Mouse (Mus musculus): ENCODE measurements around the gene Agrp.
"Not testable (repeated sequence)": the region's sequence is repeated elsewhere in the genome, so short reads cannot be mapped to it uniquely, and the experiment has no call there.

The Agrp gene

GRCm38 (mm10) chr8:105596362-105597034 lies 40.7 kb downstream of the Agrp start:
- peak; percentile 88 for DNase-seq

GRCm38 (mm10) chr8:105594451-105595242 lies 42.5 kb downstream of the Agrp start:
- DNase-seq: no peak

- no peak for DNase-seq
These were observed 43.3 kb downstream of the Agrp start for GRCm38 (mm10) chr8:105593859-105594258.

GRCm38 (mm10) chr8:105592431-105592830 lies 44.8 kb downstream of the Agrp start:
- no peak for DNase-seq

GRCm38 (mm10) chr8:105579719-105580118 lies 57.5 kb downstream of the Agrp start:
- DNase-seq: no peak

GRCm38 (mm10) chr8:105575538-105575937 lies 61.7 kb downstream of the Agrp start:
- no peak for DNase-seq

- no peak for DNase-seq
These were observed 62.5 kb downstream of the Agrp start for GRCm38 (mm10) chr8:105574741-105575140.

GRCm38 (mm10) chr8:105573427-105573826 lies 63.8 kb downstream of the Agrp start:
- DNase-seq: no peak

GRCm38 (mm10) chr8:105571810-105572209 lies 65.4 kb downstream of the Agrp start:
- DNase-seq: no peak

GRCm38 (mm10) chr8:105566703-105567595 lies 70.2 kb downstream of the Agrp start:
- peak; percentile 56 for DNase-seq

- DNase-seq: peak; percentile 100
These were observed 71.1 kb downstream of the Agrp start, which contains the start of gene Atp6v0d1 for GRCm38 (mm10) chr8:105565952-105566702. Atp6v0d1 (minus strand) TSS chr8:105566047.

- DNase-seq: peak; percentile 73
These were observed 71.8 kb downstream of the Agrp start for GRCm38 (mm10) chr8:105565401-105565881.

- DNase-seq: not testable (repeated sequence)
These were observed 72.5 kb downstream of the Agrp start for GRCm38 (mm10) chr8:105564573-105565229.

GRCm38 (mm10) chr8:105563871-105564270 lies 73.3 kb downstream of the Agrp start:
- no peak for DNase-seq

GRCm38 (mm10) chr8:105562863-105563262 lies 74.3 kb downstream of the Agrp start:
- no peak for DNase-seq

- no peak for DNase-seq
These were observed 82.0 kb downstream of the Agrp start for GRCm38 (mm10) chr8:105555230-105555629.

GRCm38 (mm10) chr8:105554087-105554486 lies 83.1 kb downstream of the Agrp start:
- DNase-seq: peak; percentile 57

- no peak for DNase-seq
These were observed 84.4 kb downstream of the Agrp start for GRCm38 (mm10) chr8:105552824-105553223.

- no peak for DNase-seq
These were observed 85.2 kb downstream of the Agrp start for GRCm38 (mm10) chr8:105552032-105552431.

GRCm38 (mm10) chr8:105550083-105550482 lies 87.1 kb downstream of the Agrp start:
- DNase-seq: no peak

- no peak for DNase-seq
These were observed 87.7 kb downstream of the Agrp start for GRCm38 (mm10) chr8:105549506-105549905.
